Comparison of ENCODE assay signal across 21 mouse cellular contexts in genomic region chr10:78689973-78690372, GRCm38 (mm10). TPM values are rescaled to one million over a fixed set of nuclear protein-coding genes. Genes with fewer than 3 reads are reported as not detected.
"Had no signal": no experiment of that assay in that cellular context is flagged by ENCODE, and none has a peak within 500 bp of the region (broad histone marks: within the 10 kb centered on the region; RNA-seq: fewer than 3 reads in every experiment).

No protein-coding gene starts in this region.

- H3K27me3 ChIP-seq: liver, embryonic 13.5 days; liver, embryonic 15.5 days; midbrain, embryonic 12.5 days; neural tube, embryonic 13.5 days; neural tube, embryonic 15.5 days had no signal

- H3K9me3 ChIP-seq: liver, embryonic 13.5 days; liver, embryonic 15.5 days; midbrain, embryonic 10.5 days; midbrain, embryonic 12.5 days; neural tube, embryonic 13.5 days; neural tube, embryonic 15.5 days had no signal

- ATAC-seq: midbrain, embryonic 16.5 days had no signal

- DNase-seq: liver, embryonic 13.5 days; lung, adult 2 months; midbrain, embryonic 14.5 days; retina, postnatal 1 day; right cerebral cortex, adult 18-20 months; right cerebral cortex, postnatal 25 days; right cerebral cortex, postnatal 4 days; spleen, adult 18-20 months; thymus, adult 18-20 months; thymus, postnatal 14 days; thymus, postnatal 36 days had no signal

- H3K9ac ChIP-seq: liver, embryonic 13.5 days; liver, embryonic 15.5 days; midbrain, embryonic 12.5 days; neural tube, embryonic 13.5 days; neural tube, embryonic 15.5 days had no signal

- H3K4me1 ChIP-seq: liver, embryonic 13.5 days; liver, embryonic 15.5 days; midbrain, embryonic 10.5 days; midbrain, embryonic 12.5 days; neural tube, embryonic 13.5 days; neural tube, embryonic 15.5 days had no signal

- H3K4me3 ChIP-seq: liver, embryonic 13.5 days; liver, embryonic 15.5 days; midbrain, embryonic 10.5 days; midbrain, embryonic 12.5 days; myocyte; neural tube, embryonic 13.5 days; neural tube, embryonic 15.5 days had no signal

- H3K36me3 ChIP-seq: liver, embryonic 13.5 days; liver, embryonic 15.5 days; midbrain, embryonic 10.5 days; midbrain, embryonic 12.5 days; neural tube, embryonic 13.5 days; neural tube, embryonic 15.5 days had no signal

- H3K4me2 ChIP-seq: liver, embryonic 13.5 days; liver, embryonic 15.5 days; midbrain, embryonic 12.5 days; neural tube, embryonic 13.5 days; neural tube, embryonic 15.5 days had no signal

- H3K27ac ChIP-seq: liver, embryonic 13.5 days; liver, embryonic 15.5 days; midbrain, embryonic 10.5 days; midbrain, embryonic 12.5 days; neural tube, embryonic 13.5 days; neural tube, embryonic 15.5 days had no signal

RNA-seq across cellular contexts. Expression of gene Casp14, which starts 28.1 kb away (rescaled TPM):
- polyA plus RNA-seq: liver, adult 2 months; liver, embryonic 13.5 days; liver, embryonic 15.5 days; midbrain, embryonic 10.5 days; midbrain, embryonic 12.5 days; midbrain, embryonic 14.5 days; midbrain, embryonic 16.5 days; myocyte; neural tube, embryonic 11.5 days; neural tube, embryonic 13.5 days; neural tube, embryonic 15.5 days; small intestine, adult 2 months had no signal
